Mouse (Mus musculus) right cerebral cortex, postnatal 25 days (tissue): ENCODE data around the gene Psmf1.

Experiments
- DNase-seq: peaks from one replicate; pipeline ENCODE4 v3.0.0; 2022

Gene Psmf1

GRCm38 (mm10) chr2:151743845-151744244, at the start of gene Psmf1:
Gene Psmf1, minus strand, starts transcription at chr2:151744186.
- DNase-seq: no peak

- no peak for DNase-seq
These were observed 47.2 kb upstream of the Psmf1 start for GRCm38 (mm10) chr2:151791156-151791555.

- DNase-seq: no peak
These were observed 46.2 kb upstream of the Psmf1 start for GRCm38 (mm10) chr2:151790169-151790568.

GRCm38 (mm10) chr2:151788221-151788977, 44.4 kb upstream of the Psmf1 start:
- no peak for DNase-seq

GRCm38 (mm10) chr2:151783493-151783892, 39.5 kb upstream of the Psmf1 start:
- DNase-seq: no peak

- DNase-seq: no peak
These were observed 33.4 kb upstream of the Psmf1 start for GRCm38 (mm10) chr2:151777366-151777765.

GRCm38 (mm10) chr2:151773476-151773875, 29.5 kb upstream of the Psmf1 start:
- no peak for DNase-seq

GRCm38 (mm10) chr2:151772169-151772568, 28.2 kb upstream of the Psmf1 start:
- no peak for DNase-seq

- DNase-seq: no peak
These were observed 20.6 kb upstream of the Psmf1 start for GRCm38 (mm10) chr2:151764557-151764956.

- DNase-seq: no peak
These were observed 14.9 kb upstream of the Psmf1 start for GRCm38 (mm10) chr2:151758806-151759353.

GRCm38 (mm10) chr2:151757451-151757850, 13.5 kb upstream of the Psmf1 start:
- no peak for DNase-seq

GRCm38 (mm10) chr2:151756277-151757061, 12.5 kb upstream of the Psmf1 start:
- DNase-seq: no peak

- no peak for DNase-seq
These were observed 7.3 kb upstream of the Psmf1 start for GRCm38 (mm10) chr2:151751330-151751729.

- DNase-seq: peak; percentile 75
These were observed 4.1 kb upstream of the Psmf1 start for GRCm38 (mm10) chr2:151747847-151748705.

GRCm38 (mm10) chr2:151742850-151743679, 921 bp downstream of the Psmf1 start:
- DNase-seq: no peak

GRCm38 (mm10) chr2:151742084-151742483, 1.9 kb downstream of the Psmf1 start:
- DNase-seq: no peak

GRCm38 (mm10) chr2:151740741-151741526, 3.1 kb downstream of the Psmf1 start:
- DNase-seq: peak; percentile 89

GRCm38 (mm10) chr2:151739505-151739904, 4.5 kb downstream of the Psmf1 start:
- DNase-seq: no peak

- DNase-seq: no peak
These were observed 4.9 kb downstream of the Psmf1 start for GRCm38 (mm10) chr2:151739081-151739480.

GRCm38 (mm10) chr2:151738460-151738859, 5.5 kb downstream of the Psmf1 start:
- DNase-seq: no peak

GRCm38 (mm10) chr2:151735422-151735821, 8.6 kb downstream of the Psmf1 start:
- DNase-seq: no peak
